Mouse (Mus musculus) midbrain, embryonic 12.5 days (tissue): ENCODE data around the gene Csf2. TPM values are rescaled to one million over a fixed set of nuclear protein-coding genes. Genes with fewer than 3 reads are reported as not detected.
"Not testable (repeated sequence)": the region's sequence is repeated elsewhere in the genome, so short reads cannot be mapped to it uniquely, and the experiment has no call there.

Experiments
- ATAC-seq: fragments of 200-750 bp; cut with Nextera tagmentation; 2 replicates; pipeline ENCODE4 v1.8.0; 2017; ENCODE audit warnings: low read depth, moderate TSS enrichment, moderate library complexity; ENCODE audit not compliant: low FRiP score
- H3K27ac ChIP-seq: fragments of 300-500 bp; sonication (generic); replicated peaks from 2 replicates; pipeline ENCODE4 v1.5.1; 2016; ENCODE audit warnings: mild to moderate bottlenecking
- H3K27me3 ChIP-seq: fragments of 300-500 bp; sonication (generic); 2 replicates; pipeline ENCODE4 v1.6.1; 2016; ENCODE audit warnings: mild to moderate bottlenecking
- H3K36me3 ChIP-seq: fragments of 300-500 bp; sonication (generic); 2 replicates; pipeline ENCODE4 v1.6.1; 2016
- H3K4me1 ChIP-seq: fragments of 300-500 bp; sonication (generic); 2 replicates; pipeline ENCODE4 v1.6.1; 2016
- H3K4me2 ChIP-seq: fragments of 300-500 bp; sonication (generic); replicated peaks from 2 replicates; pipeline ENCODE4 v1.6.1; 2016; ENCODE audit warnings: mild to moderate bottlenecking, moderate library complexity
- H3K4me3 ChIP-seq: fragments of 300-500 bp; sonication (generic); 2 replicates; pipeline ENCODE4 v1.5.1; 2016; ENCODE audit warnings: mild to moderate bottlenecking
- H3K9ac ChIP-seq: fragments of 300-500 bp; sonication (generic); replicated peaks from 2 replicates; pipeline ENCODE4 v1.6.1; 2016; ENCODE audit warnings: mild to moderate bottlenecking, moderate library complexity
- H3K9me3 ChIP-seq: fragments of 300-500 bp; sonication (generic); 2 replicates; pipeline ENCODE4 v1.6.1; 2016; ENCODE audit warnings: mild to moderate bottlenecking
- WGBS: fragments of 180-500 bp; shearing (Covaris S2); methylation state at CpG from one replicate; pipeline ENCODE4 v1.1.7; 2016; 5-methylcytosine and 5-hydroxymethylcytosine counted together
- polyA plus RNA-seq: library from polyadenylated mRNA; unstranded; fragments of >200 nt; fragmentation: Nextera tagmentation; extraction: Ambion mirVana; gene quantifications from 2 replicates; pipeline ENCODE4 v1.2.1, GENCODE M21; 2016

Gene Csf2
- not detected in 2 replicates for polyA plus RNA-seq

DNA sequence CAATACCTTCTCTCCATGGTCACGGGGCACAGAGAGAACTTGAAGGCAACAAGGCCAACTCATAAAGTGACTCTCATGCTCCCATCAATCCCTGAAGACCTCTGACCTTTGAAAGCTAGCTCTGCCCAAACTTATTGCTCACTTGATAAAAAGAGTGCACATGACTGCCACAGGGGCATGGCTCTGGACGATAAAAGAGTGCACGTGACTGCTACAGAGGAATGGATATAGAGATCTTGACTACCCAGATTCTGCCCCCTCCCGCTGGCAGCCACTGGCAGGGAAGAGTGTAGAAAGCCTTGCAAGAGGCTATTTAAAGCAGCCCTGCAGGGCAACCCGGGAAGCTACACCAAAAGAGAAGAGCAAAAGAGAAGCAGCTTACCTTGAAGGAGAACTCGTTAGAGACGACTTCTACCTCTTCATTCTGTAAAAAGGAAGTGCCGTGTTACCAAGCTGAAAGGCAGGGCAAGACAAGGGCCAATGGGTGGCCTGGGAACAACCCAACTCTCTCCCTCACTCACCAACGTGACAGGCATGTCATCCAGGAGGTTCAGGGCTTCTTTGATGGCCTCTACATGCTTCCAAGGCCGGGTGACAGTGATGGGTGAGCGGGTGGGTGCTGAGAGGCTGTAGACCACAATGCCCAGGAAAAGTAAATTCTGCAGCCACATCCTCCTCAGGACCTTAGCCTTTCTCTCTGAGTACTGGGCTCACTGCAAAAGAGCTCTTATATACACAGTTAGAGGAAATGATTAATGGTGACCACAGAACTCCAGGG, at the start of gene Csf2:
Gene Csf2, minus strand, starts transcription at position 728 of the 778 bp plus-strand sequence.
- Histone ChIP-seq H3K27ac (no peak within 1 kb of the TSS), H3K4me3 (no peak within 1 kb of the TSS), H3K9me3 (no peaks in the 10 kb centered on the region), H3K27me3 (no peaks in the 10 kb centered on the region), H3K4me2 (no peak within 1 kb of the TSS), H3K9ac (no peak within 1 kb of the TSS), H3K36me3 (no peaks in the 10 kb centered on the region), H3K4me1 (no peaks in the 10 kb centered on the region)
- ATAC-seq, result no peak
- 71% methylated on average over 11 of the region's 11 CpGs for WGBS

DNA sequence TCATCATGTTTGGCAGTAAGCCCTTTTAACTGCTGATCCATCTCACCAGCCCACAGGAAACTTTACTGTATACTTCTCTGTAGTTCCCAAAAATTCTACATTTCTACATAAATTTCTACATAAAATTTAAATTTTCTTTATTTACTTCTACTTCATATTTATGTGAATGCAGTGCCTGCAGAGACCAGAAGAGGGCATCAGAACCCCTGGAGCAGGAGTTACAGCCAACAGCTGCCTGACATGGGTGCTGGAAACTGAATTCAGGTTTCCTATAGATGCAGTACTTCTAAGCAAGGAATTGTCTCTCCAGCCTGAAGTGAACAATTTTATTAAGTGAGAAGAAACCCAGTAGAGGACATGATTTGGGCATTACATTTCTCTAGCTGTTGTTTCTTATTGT, 49.3 kb upstream of the Csf2 start:
- H3K4me3 ChIP-seq, result no peak overlapping the region
- no peak overlapping the region for H3K9ac ChIP-seq
- H3K36me3 ChIP-seq, result no peaks in the 10 kb centered on the region
- no peak overlapping the region for H3K4me2 ChIP-seq
- H3K27me3 ChIP-seq, result peaks cover 6% of the 10 kb centered on the region; the same call in 1 of the 2 replicates
- H3K27ac ChIP-seq, result no peak overlapping the region
- H3K9me3 ChIP-seq, result no peaks in the 10 kb centered on the region
- 0 out of 2 replicates have a peak, but pooled peaks cover 5% of the 10 kb centered on the region for H3K4me1 ChIP-seq
- ATAC-seq, result no peak

DNA sequence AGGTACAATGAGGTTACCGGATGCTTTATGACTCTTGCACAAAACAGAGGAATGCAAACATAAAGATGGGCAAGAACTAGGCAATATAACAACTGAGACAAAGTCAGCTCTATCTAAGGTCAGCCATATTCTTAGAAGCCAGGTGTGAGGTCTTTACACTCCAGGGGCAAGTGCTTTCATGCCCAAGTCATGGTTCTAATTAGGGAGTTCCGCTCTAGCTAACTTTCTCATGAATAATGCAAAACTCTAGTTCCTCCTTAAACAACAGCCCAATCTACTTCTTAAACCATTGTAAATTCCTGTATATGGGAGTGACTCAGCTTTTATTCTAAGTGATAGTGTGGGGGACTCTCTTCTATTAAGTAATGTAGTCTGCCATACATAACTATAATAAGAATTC, 48.0 kb upstream of the Csf2 start:
- WGBS, result 88% methylated on average over 2 of the region's 2 CpGs
- H3K27ac ChIP-seq, H3K27me3 ChIP-seq, H3K9ac ChIP-seq, H3K9me3 ChIP-seq, H3K36me3 ChIP-seq, H3K4me2 ChIP-seq, H3K4me3 ChIP-seq, ATAC-seq, H3K4me1 ChIP-seq: not testable (repeated sequence)

DNA sequence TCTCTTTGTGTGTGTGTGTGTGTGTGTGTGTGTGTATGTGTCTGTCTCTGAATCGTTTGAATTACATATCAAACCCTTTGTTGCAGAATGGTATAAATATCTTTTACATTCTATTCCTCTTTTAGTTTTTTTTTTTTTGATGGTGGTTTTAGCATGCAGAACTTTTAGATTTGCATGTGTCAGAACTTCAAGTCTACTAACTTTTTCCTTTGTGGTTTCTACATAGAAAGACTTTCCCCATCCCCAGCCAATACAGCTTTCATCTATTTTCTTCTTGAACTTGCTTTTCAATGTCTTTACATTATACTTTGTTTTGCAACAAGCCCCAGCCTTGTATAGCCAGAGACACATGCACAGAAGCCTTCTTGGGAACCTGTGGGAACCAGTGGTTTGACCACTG, 47.3 kb upstream of the Csf2 start:
- Histone ChIP-seq H3K27me3 (no peaks in the 10 kb centered on the region), H3K4me2 (no peak overlapping the region), H3K36me3 (no peaks in the 10 kb centered on the region), H3K9me3 (no peaks in the 10 kb centered on the region), H3K4me3 (no peak overlapping the region), H3K9ac (no peak overlapping the region), H3K4me1 (no peaks in the 10 kb centered on the region), H3K27ac (no peak overlapping the region)
- ATAC-seq, result no peak
- WGBS, result 100% methylated on average over 1 of the region's 1 CpGs

DNA sequence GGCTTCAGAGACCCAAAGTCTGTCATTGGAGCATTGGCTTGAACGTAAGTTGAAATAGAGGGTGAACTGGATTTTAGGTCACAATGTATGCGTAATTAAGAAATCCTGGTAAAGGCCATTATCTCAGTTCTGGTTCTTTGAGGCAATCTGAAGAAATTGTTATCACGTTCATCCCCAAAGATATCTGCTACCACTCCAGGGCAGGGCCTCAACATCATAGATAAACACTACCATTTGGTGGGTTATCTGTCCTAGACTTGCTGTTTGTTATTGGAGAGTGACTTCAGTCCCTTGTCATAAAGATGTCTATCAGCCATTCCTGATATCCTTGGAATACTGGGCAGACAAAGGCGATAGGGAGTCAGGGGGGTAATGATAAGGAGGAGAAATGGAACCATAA, 46.5 kb upstream of the Csf2 start:
- WGBS, result 87% methylated on average over 4 of the region's 4 CpGs
- no peaks in the 10 kb centered on the region for H3K27me3 ChIP-seq
- no peak for ATAC-seq

DNA sequence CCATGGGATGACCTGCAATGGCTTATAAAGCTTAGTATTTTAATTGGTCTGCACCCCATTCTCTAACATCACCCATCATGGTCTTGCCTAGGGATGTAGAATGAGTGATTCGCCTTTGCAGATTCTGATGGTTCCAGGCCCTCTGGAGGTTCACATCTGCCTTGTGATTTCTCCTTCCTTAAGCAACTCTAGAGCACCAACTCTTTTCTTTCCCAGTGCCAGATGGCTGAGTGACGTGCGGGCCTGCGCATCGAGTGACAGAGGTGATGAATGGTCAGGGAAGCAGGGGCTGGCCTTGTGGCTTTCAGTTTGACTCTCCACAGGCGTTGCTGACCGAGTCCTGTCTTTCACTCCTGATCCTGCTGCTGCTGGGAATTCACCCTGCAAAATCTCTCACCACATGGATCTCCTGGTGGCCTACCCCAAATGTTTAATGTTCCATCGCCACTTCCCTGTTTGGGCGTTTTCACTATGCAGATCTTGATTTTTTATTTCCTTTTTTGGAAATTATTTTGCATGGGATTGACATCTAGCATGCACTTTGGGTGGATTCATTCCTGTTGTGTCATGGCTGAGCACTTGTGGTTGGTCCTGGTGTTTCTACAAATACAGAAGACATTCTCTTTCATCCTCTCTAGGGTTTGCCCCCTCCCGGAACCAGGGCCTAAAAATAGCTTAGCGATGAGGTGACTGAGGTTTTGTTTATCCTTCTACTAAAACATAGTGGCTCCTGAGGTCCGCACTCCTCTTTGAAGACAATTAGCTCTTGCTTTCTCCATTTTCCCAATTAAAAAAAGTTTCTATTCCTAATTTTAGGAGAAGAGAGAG, 44.7 kb upstream of the Csf2 start:
- Histone ChIP-seq H3K27me3 (no peaks in the 10 kb centered on the region), H3K36me3 (no peaks in the 10 kb centered on the region), H3K4me3 (no peak overlapping the region), H3K4me2 (no peak overlapping the region), H3K9me3 (no peaks in the 10 kb centered on the region), H3K4me1 (no peaks in the 10 kb centered on the region), H3K27ac (no peak overlapping the region), H3K9ac (no peak overlapping the region)
- ATAC-seq, result no peak
- WGBS, result 79% methylated on average over 12 of the region's 12 CpGs

More for the DNA sequence above, 46.5 kb upstream of the Csf2 start:
- no peak overlapping the region for H3K4me2 ChIP-seq
- no peak overlapping the region for H3K27ac ChIP-seq
- H3K36me3 ChIP-seq, result no peaks in the 10 kb centered on the region
- no peak overlapping the region for H3K4me3 ChIP-seq
- H3K4me1 ChIP-seq, result no peaks in the 10 kb centered on the region
- H3K9ac ChIP-seq, result no peak overlapping the region
- H3K9me3 ChIP-seq, result no peaks in the 10 kb centered on the region

DNA sequence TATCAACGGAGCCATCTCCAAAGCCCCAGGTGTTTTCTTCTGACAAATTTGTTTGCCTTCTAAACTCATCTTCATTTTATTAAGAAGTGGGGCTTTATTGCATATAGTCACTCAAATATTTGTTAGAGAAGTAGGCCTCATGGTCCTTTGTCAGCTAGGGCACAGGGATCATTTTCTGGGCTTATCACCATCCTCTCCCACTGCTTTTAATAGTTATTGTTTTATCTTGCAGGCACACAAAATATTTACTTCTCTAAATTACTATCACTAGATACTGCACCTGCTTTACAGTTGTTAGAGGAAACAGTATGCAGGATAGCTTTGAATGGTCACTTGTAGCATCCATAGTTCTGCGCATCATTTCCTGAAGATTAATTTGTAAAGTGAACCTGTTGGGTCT, 42.7 kb upstream of the Csf2 start:
- no peaks in the 10 kb centered on the region for H3K9me3 ChIP-seq
- H3K9ac ChIP-seq, result no peak overlapping the region
- no peaks in the 10 kb centered on the region for H3K4me1 ChIP-seq
- H3K36me3 ChIP-seq, result no peaks in the 10 kb centered on the region
- 87% methylated on average over 2 of the region's 2 CpGs for WGBS
- no peak overlapping the region for H3K27ac ChIP-seq
- H3K4me3 ChIP-seq, result no peak overlapping the region
- no peak for ATAC-seq
- no peaks in the 10 kb centered on the region for H3K27me3 ChIP-seq
- no peak overlapping the region for H3K4me2 ChIP-seq

DNA sequence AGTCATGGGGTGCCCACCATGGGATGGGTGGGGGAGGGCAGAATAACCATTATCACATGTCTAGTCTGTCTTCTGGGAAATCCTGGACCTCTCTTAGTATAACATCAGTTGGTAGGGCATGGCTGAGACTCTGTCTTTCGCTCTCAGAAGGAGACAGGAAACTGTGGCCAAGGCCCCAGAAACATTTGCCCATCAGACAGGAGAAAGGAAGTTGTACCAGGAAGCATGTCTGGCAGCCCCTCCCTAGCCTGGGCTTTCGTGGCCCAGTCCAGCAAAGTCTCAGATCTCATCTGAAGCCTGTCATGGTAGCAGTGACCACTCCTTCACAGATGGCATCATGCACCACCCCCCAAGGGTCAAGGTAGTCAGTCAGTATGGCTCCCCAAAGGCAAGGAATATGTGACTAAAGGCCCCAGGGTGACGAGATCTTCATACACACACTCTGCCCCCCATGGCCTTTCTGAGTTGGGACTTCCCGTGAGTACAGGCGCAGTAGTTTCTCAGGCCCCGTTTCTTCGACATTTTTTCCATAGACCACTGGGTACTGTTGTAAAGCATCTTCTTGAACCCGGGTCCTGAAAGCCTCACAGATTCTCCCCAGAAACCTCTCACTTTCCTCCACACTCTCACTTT, 38.5 kb upstream of the Csf2 start:
- no peak overlapping the region for H3K4me2 ChIP-seq
- H3K4me1 ChIP-seq, result no peaks in the 10 kb centered on the region
- H3K4me3 ChIP-seq, result no peak overlapping the region
- ATAC-seq, result no peak
- no peaks in the 10 kb centered on the region for H3K27me3 ChIP-seq
- no peaks in the 10 kb centered on the region for H3K9me3 ChIP-seq
- no peaks in the 10 kb centered on the region for H3K36me3 ChIP-seq
- WGBS, result 88% methylated on average over 8 of the region's 8 CpGs
- H3K9ac ChIP-seq, result no peak overlapping the region
- H3K27ac ChIP-seq, result no peak overlapping the region

DNA sequence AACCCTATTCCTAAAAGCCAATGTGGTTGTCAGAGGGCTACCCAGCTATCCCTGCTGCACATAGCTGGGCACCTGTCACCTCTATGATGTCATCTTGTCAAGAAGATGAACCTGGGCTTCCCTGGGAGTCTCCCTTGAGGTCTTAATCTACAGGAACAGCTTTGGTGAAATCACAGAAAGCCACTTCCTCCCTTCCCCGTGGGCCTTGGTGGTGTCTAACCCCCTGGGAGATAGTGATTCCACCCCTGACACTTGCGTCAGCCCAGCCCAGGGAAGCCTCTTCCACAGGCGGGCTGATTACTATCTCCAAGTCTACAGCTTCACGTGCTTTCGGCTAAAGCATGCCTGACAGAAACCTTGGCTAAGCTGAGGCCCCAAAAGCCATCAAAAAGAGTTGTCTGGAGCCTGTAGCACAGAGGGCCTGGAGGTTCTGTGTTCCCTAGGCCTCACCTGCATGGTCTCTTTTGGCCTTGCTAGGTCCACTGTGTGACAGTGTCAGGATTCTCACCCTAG, 22.0 kb upstream of the Csf2 start:
- Histone ChIP-seq H3K36me3 (no peaks in the 10 kb centered on the region), H3K9me3 (no peaks in the 10 kb centered on the region), H3K9ac (no peak overlapping the region), H3K4me2 (no peak overlapping the region), H3K4me1 (no peaks in the 10 kb centered on the region), H3K4me3 (no peak overlapping the region), H3K27ac (no peak overlapping the region), H3K27me3 (no peaks in the 10 kb centered on the region)
- no peak for ATAC-seq
- WGBS, result 83% methylated on average over 5 of the region's 5 CpGs

DNA sequence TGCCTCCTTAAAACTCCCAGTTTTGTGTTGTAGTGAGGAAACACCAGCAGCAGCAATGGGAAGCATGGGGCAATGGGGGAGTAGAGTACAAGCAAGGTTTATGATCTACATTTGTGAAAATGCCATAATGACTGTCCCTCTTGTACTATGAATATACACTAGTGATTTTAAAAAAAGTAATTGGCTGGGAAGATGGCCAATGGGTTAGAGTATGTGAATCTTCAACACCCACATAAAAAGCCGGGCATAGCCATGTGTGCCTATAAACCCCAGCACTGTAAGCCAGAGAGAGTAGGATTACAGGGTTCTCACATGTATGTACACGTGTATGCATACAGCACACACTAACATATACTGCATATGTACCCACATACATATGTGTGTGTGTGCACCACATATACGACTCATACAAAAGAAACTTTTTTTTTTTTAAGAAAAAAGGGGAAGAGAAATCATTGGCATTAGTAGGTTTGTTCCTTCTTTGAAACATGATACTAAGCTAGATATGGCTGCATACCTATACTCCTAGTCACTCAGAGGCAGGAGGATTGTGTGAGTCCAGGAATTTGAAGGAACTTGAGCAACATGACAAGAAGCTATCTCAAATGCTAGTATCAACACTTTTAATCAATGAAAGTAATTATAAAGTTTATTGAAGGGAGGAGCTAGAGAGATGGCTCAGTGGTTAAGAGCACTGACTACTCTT, 19.9 kb upstream of the Csf2 start:
- no peak for ATAC-seq
- Histone ChIP-seq H3K27ac (no peak overlapping the region), H3K4me1 (no peaks in the 10 kb centered on the region), H3K27me3 (no peaks in the 10 kb centered on the region), H3K9me3 (no peaks in the 10 kb centered on the region), H3K9ac (no peak overlapping the region), H3K4me2 (no peak overlapping the region), H3K36me3 (no peaks in the 10 kb centered on the region), H3K4me3 (no peak overlapping the region)
- WGBS, result 81% methylated on average over 3 of the region's 3 CpGs

DNA sequence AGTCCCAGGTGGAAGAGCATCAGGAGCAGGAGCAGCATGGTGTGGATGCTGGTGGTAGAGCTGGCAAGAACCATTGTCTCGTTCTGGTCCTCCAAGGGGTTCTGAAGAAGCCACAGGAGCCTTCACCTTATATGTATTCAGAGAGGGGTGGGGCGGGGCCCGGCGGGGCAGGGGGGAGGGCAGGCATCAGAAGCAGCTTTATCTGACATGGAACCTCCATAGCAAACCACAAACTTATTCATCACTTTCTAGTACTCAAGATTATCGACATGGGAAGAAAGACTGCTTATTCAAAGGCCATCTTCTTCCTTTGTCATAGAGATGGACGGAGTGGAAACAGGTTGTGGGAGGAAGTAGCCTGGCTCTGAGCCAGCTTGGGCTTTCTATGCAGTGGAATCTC, 17.7 kb upstream of the Csf2 start, which contains the start of gene Il3:
Gene Il3, minus strand, starts transcription at position 101 of the 400 bp plus-strand sequence.
- no peak for ATAC-seq
- H3K27ac ChIP-seq, result no peak within 1 kb of the TSS
- H3K4me1 ChIP-seq, result no peaks in the 10 kb centered on the region
- H3K36me3 ChIP-seq, result no peaks in the 10 kb centered on the region
- no peaks in the 10 kb centered on the region for H3K27me3 ChIP-seq
- H3K4me3 ChIP-seq, result no peak within 1 kb of the TSS
- H3K9ac ChIP-seq, result no peak within 1 kb of the TSS
- no peak within 1 kb of the TSS for H3K4me2 ChIP-seq
- WGBS, result 83% methylated on average over 6 of the region's 6 CpGs
- H3K9me3 ChIP-seq, result no peaks in the 10 kb centered on the region
